Mouse (Mus musculus) stomach, embryonic 16.5 days (tissue): ENCODE data around the gene Pacrg. TPM values are rescaled to one million over a fixed set of nuclear protein-coding genes. Genes with fewer than 3 reads are reported as not detected.

Experiments
- ATAC-seq: fragments of 200-750 bp; cut with Nextera tagmentation; 2 replicates; pipeline ENCODE4 v1.8.0; 2017; ENCODE audit warnings: moderate number of reproducible peaks, moderate TSS enrichment; ENCODE audit not compliant: insufficient read depth, low FRiP score
- H3K27ac ChIP-seq: fragments of 300-500 bp; sonication (generic); 2 replicates; pipeline ENCODE4 v1.5.1; 2014; ENCODE audit warnings: low read length
- H3K27me3 ChIP-seq: fragments of 300-500 bp; sonication (generic); 2 replicates; pipeline ENCODE4 v1.6.1; 2014; ENCODE audit warnings: low read length, control low read depth, mixed read lengths; ENCODE audit not compliant: control insufficient read depth, insufficient read depth
- H3K36me3 ChIP-seq: fragments of 300-500 bp; sonication (generic); 2 replicates; pipeline ENCODE4 v1.6.1; 2014; ENCODE audit warnings: low read length; ENCODE audit not compliant: control insufficient read depth, insufficient read depth
- H3K4me1 ChIP-seq: fragments of 300-500 bp; sonication (generic); 2 replicates; pipeline ENCODE4 v1.6.1; 2014; ENCODE audit warnings: low read length, control low read depth, mixed read lengths; ENCODE audit not compliant: control insufficient read depth, insufficient read depth
- H3K4me2 ChIP-seq: fragments of 300-500 bp; sonication (generic); 2 replicates; pipeline ENCODE4 v1.6.1; 2014; ENCODE audit warnings: low read depth, low read length, mixed read lengths
- H3K4me3 ChIP-seq: fragments of 300-500 bp; sonication (generic); replicated peaks from 2 replicates; pipeline ENCODE4 v1.5.1; 2014; ENCODE audit warnings: mild to moderate bottlenecking, low read length
- H3K9ac ChIP-seq: fragments of 300-500 bp; sonication (generic); 2 replicates; pipeline ENCODE4 v1.6.1; 2014; ENCODE audit warnings: low read length
- H3K9me3 ChIP-seq: fragments of 300-500 bp; sonication (generic); replicated peaks from 2 replicates; pipeline ENCODE4 v1.6.1; 2016; ENCODE audit warnings: low read length, control low read depth; ENCODE audit not compliant: control insufficient read depth
- WGBS: fragments of 180-500 bp; shearing (Covaris S2); extraction: QIAGEN DNeasy Blood & Tissue Kit; methylation state at CpG from one replicate; pipeline ENCODE4 v1.1.7; 2014; 5-methylcytosine and 5-hydroxymethylcytosine counted together
- polyA plus RNA-seq: library from polyadenylated mRNA; unstranded; fragments of >200 nt; fragmentation: Nextera tagmentation; extraction: Ambion mirVana; gene quantifications from 2 replicates; pipeline ENCODE4 v1.2.1, GENCODE M21; 2015

Gene Pacrg
- polyA plus RNA-seq, 1 experiment from 2014 or later, result 1.8 TPM

DNA sequence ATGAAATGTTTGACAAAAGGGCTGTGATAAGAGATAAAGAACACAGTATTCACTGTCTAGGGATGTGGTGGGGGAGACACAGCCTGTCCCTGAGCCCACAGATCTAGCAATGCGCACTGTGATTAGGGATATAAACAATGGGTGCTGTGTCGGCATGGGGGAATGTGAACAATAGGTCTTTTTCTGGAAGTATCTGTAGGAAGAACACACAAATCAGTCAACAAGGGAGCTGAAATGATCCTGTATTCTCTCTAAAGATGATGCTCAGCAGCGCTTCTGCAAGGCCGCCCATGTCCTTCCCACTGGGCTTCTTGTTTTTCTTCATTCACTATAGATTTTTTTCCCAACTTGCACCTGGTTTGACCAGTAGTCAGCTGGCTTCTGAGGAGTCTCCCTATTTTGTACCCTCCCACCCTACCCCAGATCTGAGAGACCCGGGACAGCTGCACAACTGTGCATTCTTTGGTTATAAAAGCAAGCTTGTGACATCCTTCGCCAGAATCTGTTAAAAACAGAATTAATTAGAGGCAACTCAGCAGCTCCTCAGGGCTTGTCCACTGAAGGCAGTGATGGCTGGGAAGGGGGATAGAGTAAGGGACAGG lies 356.1 kb downstream of the Pacrg start:
- H3K9me3 ChIP-seq, result no peaks in the 10 kb centered on the region
- H3K4me3 ChIP-seq, result no peak overlapping the region
- no peak overlapping the region for H3K27ac ChIP-seq
- H3K4me2 ChIP-seq, result no peak overlapping the region
- 69% methylated on average over 6 of the region's 6 CpGs for WGBS
- no peaks in the 10 kb centered on the region for H3K4me1 ChIP-seq
- no peak overlapping the region for H3K9ac ChIP-seq
- no peaks in the 10 kb centered on the region for H3K27me3 ChIP-seq
- no peak for ATAC-seq
- H3K36me3 ChIP-seq, result no peaks in the 10 kb centered on the region

DNA sequence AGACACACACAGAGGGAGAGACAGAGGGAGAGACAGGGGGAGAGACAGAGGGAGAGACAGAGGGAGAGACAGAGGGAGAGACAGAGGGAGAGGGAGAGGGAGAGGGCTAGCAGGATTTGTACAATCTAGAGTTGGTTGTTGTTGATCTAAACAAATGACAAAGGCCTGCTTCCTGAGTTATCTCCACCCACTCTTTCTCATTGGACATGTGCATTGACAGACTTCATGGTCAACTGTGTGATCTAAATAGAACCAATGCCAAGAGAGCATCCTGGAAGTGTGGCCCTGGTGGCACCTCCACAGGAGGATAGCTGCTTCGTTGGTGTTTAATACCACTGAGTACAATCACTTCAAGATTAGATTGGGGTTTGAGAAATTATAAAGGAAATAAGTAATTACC lies 359.0 kb downstream of the Pacrg start:
- Histone ChIP-seq H3K27ac (no peak overlapping the region), H3K4me2 (no peak overlapping the region), H3K4me3 (no peak overlapping the region), H3K27me3 (no peaks in the 10 kb centered on the region), H3K9ac (no peak overlapping the region), H3K4me1 (0 out of 2 replicates have a peak, but pooled peaks cover 2% of the 10 kb centered on the region), H3K36me3 (no peaks in the 10 kb centered on the region), H3K9me3 (no peaks in the 10 kb centered on the region)
- ATAC-seq, result no peak
- WGBS, result 93% methylated on average over 1 of the region's 1 CpGs

DNA sequence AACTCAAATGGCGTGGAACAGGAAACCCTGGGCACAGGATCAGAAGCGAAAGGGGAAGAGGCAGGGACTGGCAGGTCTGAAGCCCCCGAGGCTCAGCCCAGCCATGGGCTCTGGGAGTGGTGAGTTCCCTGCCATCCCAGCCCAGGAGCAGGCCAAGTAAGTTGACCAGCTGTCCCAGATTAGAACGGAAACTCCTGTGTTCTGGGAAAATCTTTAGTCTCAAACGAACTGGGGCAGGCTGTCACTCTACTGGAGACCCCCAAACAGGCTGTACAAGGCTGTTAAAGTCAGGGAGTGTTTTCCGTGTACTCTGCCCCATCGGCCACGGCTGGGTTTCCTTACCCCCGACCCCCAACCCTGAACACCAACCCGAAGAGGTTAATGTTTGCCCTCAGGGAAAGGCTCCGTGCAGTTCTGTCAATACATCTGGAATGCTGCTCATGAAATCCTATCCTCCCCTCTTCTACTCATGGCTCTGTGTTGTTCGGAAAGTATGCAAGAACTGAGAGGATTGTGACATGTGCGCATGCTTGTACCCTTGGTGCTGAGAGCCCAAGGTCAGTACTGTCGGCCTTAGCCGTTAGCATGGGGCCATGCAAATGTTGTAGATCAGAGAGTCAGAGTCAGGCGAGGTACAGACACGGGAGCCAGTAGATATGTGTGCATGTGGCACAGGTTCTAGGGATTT lies 360.9 kb downstream of the Pacrg start:
- Histone ChIP-seq H3K9ac (no peak overlapping the region), H3K27ac (no peak overlapping the region), H3K4me3 (no peak overlapping the region), H3K36me3 (no peaks in the 10 kb centered on the region), H3K9me3 (no peaks in the 10 kb centered on the region), H3K4me2 (no peak overlapping the region), H3K4me1 (0 out of 2 replicates have a peak, but pooled peaks cover 2% of the 10 kb centered on the region), H3K27me3 (no peaks in the 10 kb centered on the region)
- ATAC-seq, result no peak
- 49% methylated on average over 17 of the region's 17 CpGs for WGBS

DNA sequence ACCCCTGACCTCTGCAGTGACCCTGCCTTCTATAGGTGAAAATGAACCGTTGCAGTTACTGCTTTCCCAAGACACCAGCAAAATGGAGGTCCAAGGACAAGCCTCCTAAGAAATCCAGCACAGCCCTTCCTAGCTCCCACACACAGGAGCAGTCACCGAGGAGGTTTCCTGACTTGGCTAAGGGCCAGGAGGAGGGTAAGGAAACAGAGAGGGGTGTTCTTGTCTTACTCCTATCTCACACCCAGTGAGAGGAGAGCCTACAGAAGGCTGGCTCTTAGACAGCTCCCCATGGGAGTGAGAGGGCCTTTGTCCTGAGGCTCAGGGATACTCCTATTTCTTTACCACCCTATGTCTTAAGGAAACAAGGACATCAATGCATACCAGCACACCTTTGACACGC lies 361.7 kb downstream of the Pacrg start:
- Histone ChIP-seq H3K4me3 (no peak overlapping the region), H3K9ac (no peak overlapping the region), H3K4me2 (no peak overlapping the region), H3K4me1 (0 out of 2 replicates have a peak, but pooled peaks cover 2% of the 10 kb centered on the region), H3K9me3 (no peaks in the 10 kb centered on the region), H3K36me3 (no peaks in the 10 kb centered on the region), H3K27me3 (no peaks in the 10 kb centered on the region), H3K27ac (no peak overlapping the region)
- WGBS, result 44% methylated on average over 3 of the region's 3 CpGs
- ATAC-seq, result 0 out of 2 replicates have a peak, but pooled peaks have one; percentile 50

DNA sequence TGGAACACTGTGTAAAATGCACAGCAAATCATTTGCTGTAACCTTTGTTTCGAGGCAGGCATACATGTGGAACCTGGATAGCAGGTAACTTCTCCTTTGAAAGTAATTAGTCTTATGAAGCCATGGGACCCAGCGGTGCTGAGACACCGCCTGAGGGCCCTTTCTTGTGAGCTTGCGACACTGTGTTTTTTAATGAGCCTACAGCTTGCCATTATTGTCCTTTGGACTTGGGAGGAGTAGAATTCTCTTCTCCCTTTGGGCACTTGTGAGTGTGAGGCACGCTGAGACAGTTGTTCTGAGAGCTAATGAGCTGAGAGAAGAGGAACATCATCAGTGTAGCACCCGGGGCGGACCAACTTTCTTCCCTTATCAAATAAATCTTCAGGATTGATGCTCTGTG lies 363.3 kb downstream of the Pacrg start:
- Histone ChIP-seq H3K9ac (no peak overlapping the region), H3K4me1 (0 out of 2 replicates have a peak, but pooled peaks cover 2% of the 10 kb centered on the region)
- WGBS, result 83% methylated on average over 7 of the region's 7 CpGs

DNA sequence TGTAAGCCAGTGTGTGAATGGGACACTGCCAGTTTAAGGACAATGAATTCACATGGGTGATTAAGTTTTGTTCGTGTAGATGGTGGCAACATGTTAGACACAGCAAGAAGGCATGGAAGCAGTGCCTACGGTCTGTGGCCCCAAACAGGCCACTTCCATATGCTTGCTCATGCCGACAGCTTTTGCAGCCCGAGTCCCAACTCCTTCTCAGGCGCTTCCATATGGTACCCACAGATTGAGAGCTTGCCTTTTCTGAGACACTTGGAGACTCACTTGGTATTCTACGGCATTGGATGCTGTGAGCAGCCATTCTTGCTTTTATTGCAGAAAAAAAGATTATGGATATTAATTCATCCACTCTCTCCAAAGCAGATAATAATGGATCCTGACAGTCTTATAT lies 365.1 kb downstream of the Pacrg start:
- 86% methylated on average over 6 of the region's 6 CpGs for whole genome bisulfite sequencing

More for the DNA sequence above, 363.3 kb downstream of the Pacrg start:
- Histone ChIP-seq H3K9me3 (no peaks in the 10 kb centered on the region), H3K27ac (no peak overlapping the region), H3K36me3 (no peaks in the 10 kb centered on the region), H3K4me2 (no peak overlapping the region), H3K27me3 (no peaks in the 10 kb centered on the region), H3K4me3 (no peak overlapping the region)
- no peak for ATAC-seq

DNA sequence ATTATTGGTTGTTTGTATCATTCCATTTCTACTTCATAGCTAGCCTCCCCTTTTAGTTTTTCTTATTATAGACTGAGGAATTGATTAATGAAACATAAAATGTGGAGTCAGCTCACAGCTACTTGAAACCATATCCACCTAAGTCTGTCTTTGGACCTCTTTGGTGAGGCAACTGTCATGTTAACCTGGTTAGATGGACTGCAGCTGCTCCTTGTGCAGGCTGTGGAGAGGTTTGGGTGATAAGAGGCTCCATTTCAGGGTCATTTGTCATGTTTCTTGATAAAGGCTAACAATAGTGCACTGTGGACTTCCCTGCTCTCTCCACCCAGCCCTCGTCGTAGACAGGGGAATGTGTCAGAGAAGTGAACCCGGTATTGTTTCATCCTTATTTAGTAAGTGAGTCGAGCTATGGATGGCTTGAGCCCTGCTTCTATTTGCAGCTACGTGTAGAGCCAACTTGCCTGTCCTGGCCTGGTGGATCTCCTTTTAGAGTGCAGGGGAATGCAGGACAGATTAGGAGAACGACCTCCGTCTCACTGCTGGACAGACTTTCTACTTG lies 366.2 kb downstream of the Pacrg start:
- Histone ChIP-seq H3K36me3 (no peaks in the 10 kb centered on the region), H3K27me3 (no peaks in the 10 kb centered on the region), H3K9me3 (no peaks in the 10 kb centered on the region), H3K9ac (no peak overlapping the region), H3K4me3 (no peak overlapping the region), H3K4me1 (0 out of 2 replicates have a peak, but pooled peaks cover 2% of the 10 kb centered on the region), H3K4me2 (no peak overlapping the region), H3K27ac (no peak overlapping the region)
- ATAC-seq, result peak; percentile 29; the same call in 1 of the 2 replicates
- 17% methylated on average over 7 of the region's 7 CpGs for WGBS

More for the DNA sequence above, 365.1 kb downstream of the Pacrg start:
- ATAC-seq, result no peak
- Histone ChIP-seq H3K36me3 (no peaks in the 10 kb centered on the region), H3K9ac (no peak overlapping the region), H3K4me2 (no peak overlapping the region), H3K27me3 (no peaks in the 10 kb centered on the region), H3K9me3 (no peaks in the 10 kb centered on the region), H3K27ac (no peak overlapping the region), H3K4me3 (no peak overlapping the region), H3K4me1 (0 out of 2 replicates have a peak, but pooled peaks cover 2% of the 10 kb centered on the region)

DNA sequence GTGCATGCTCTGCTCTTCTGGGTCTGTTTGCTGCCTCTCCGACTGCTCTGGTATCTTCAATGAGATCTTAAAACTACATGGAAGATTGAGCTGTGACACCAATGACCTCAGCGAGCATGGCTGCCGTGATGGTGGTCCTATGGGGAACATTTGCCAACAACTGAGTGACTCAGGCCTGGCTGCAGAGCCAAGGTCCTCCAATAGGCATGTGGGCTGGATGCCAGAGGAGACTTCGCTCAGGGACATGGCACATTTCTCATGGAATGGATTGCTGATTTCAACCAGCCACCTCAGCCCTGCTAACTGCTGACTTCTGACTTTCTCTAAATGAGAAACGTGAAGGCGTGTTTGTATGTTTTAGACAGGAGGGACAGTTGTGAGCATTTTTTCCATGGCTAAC lies 366.9 kb downstream of the Pacrg start:
- Histone ChIP-seq H3K36me3 (no peaks in the 10 kb centered on the region), H3K9me3 (no peaks in the 10 kb centered on the region), H3K4me2 (no peak overlapping the region), H3K4me3 (no peak overlapping the region), H3K9ac (no peak overlapping the region), H3K27me3 (no peaks in the 10 kb centered on the region), H3K4me1 (no peaks in the 10 kb centered on the region), H3K27ac (no peak overlapping the region)
- ATAC-seq, result no peak
- WGBS, result 54% methylated on average over 6 of the region's 6 CpGs

DNA sequence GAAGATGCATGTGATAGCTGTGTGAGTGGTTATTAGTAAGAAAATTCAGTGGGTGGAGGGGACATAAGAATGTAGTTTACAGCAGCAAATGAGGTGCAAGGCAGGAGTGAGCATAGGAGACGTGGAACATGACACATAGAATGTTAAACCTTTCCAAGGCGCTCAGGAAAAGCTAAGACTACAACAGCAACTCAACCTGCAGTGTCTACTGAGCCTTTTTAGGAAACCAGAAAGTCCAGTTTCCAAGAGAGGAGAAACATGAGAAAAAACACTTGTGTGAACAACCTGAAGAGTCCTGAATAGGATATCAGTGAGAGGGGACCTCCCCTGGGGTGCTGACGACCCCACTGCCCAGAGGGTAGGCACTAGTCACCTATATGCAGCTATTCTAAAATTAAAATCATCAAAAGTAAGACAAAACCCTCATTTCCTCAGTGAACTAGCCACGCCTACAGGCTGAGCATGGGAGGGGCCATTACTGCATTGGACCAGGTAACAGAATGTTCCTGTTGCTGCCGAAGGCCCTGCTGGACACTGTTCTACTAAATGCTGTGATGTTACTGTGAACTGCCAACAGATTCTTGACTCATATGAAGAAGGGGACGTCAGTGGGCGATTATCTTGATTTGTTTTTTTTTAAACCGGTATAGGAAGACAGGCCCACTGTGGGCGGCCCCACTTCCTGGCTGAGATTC lies 370.1 kb downstream of the Pacrg start:
- H3K27me3 ChIP-seq, result no peaks in the 10 kb centered on the region
- no peaks in the 10 kb centered on the region for H3K36me3 ChIP-seq
- 79% methylated on average over 9 of the region's 9 CpGs for WGBS
- ATAC-seq, result no peak
- no peaks in the 10 kb centered on the region; the same call in 1 of the 2 replicates for H3K9me3 ChIP-seq
- H3K9ac ChIP-seq, result no peak overlapping the region
- no peak overlapping the region for H3K27ac ChIP-seq
- H3K4me2 ChIP-seq, result no peak overlapping the region
- H3K4me3 ChIP-seq, result no peak overlapping the region
- H3K4me1 ChIP-seq, result no peaks in the 10 kb centered on the region
